Comparison of ENCODE assay signal across 14 mouse cellular contexts in the genomic region with DNA sequence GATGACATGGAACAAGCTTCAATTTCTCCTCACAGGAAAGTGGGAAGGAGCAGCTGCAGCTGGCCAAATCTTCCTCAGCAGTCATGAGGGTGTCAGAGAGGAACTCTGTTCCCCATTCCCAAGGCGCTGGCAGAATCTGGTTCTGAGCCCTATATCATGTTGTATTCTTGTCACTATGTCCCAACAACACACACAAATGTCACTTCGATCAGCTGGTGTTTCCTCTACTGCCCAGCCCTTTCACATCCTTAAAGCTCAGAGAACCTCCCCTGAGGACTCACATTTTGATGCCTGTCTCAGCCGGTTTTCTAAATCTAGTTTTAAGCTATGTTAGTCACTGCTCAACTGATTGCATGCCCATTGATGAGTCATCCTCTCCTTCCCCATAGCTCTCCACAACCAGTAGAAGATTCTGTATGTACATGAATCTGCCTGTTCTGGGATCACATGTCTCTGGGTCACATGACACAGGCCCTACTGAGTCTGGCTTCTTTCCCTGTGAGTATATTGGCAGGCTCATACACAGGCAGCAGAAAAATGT. TPM values are rescaled to one million over a fixed set of nuclear protein-coding genes. Genes with fewer than 3 reads are reported as not detected.
DNase-seq lines count a peak whose midpoint lies in the region; ATAC-seq and TF ChIP-seq lines count a peak whose summit lies in the region.
"Had no signal": no experiment of that assay in that cellular context is flagged by ENCODE, and none has a peak within 500 bp of the region (broad histone marks: within the 10 kb centered on the region; RNA-seq: fewer than 3 reads in every experiment).

No protein-coding gene starts in this region.

- no peak for TF ChIP-seq CTCF in liver, postnatal 0 days (IDR thresholded peaks at IDR 0.05; ENCODE audit: low read depth)
- no peak for TF ChIP-seq CTCF in kidney, adult 2 months (conservative IDR thresholded peaks at IDR 0.05; ENCODE audit: insufficient read depth, insufficient read length, low read depth, low read length)

- peak; percentile 6 for DNase-seq in heart, adult 9 months (ENCODE audit: low spot score in 2 of 2)
- no peak for DNase-seq in heart, postnatal 36 days
- DNase-seq in urinary bladder, postnatal 36 days (ENCODE audit: low spot score in 2 of 2), result peak; percentile 6 to 7
- DNase-seq in urinary bladder, postnatal 25 days (ENCODE audit: low spot score), result no peak
- DNase-seq in liver, postnatal 0 days, result peak; percentile 10
- no peak for DNase-seq in MN1 (ENCODE audit: low spot score)
- no peak for DNase-seq in gastrocnemius, postnatal 4 days (ENCODE audit: low spot score in 2 of 2)
- DNase-seq in kidney, adult 2 months, result no peak
- DNase-seq: adrenal gland, postnatal 25 days; gastrocnemius, postnatal 25 days; liver, embryonic 13.5 days; spleen, adult 18-20 months had no signal

- no peaks in the 10 kb centered on the region for H3K27me3 ChIP-seq in liver, postnatal 0 days (ENCODE audit: insufficient read depth, low read length)
- no peaks in the 10 kb centered on the region for H3K27me3 ChIP-seq in kidney, adult 2 months (replicated peaks; ENCODE audit: control insufficient read depth, insufficient read depth, low read length)
- H3K27me3 ChIP-seq: liver, embryonic 13.5 days had no signal

- ATAC-seq in liver, postnatal 0 days, result peak; percentile 17; the same call in 1 of the 2 replicates

- intact Hi-C loops in heart, postnatal 36 days (cut with DNase I), result no loop called here

- no peaks in the 10 kb centered on the region for H3K9me3 ChIP-seq in liver, postnatal 0 days (ENCODE audit: low read length)
- H3K9me3 ChIP-seq: liver, embryonic 13.5 days had no signal

- WGBS in liver, postnatal 0 days (ENCODE audit: insufficient replicate concordance), result 64% methylated on average over 3 of the region's 3 CpGs
- WGBS in kidney, adult 2 months, result 78% methylated on average over 3 of the region's 3 CpGs

- H3K4me1 ChIP-seq in liver, postnatal 0 days (ENCODE audit: insufficient read depth), result no peaks in the 10 kb centered on the region
- no peaks in the 10 kb centered on the region for H3K4me1 ChIP-seq in kidney, adult 2 months (ENCODE audit: control insufficient read depth, insufficient read depth, low read length)
- H3K4me1 ChIP-seq: liver, embryonic 13.5 days had no signal

- no peak for TF ChIP-seq EP300 in liver, postnatal 0 days (IDR thresholded peaks at IDR 0.05; ENCODE audit: low read depth)

- H3K36me3 ChIP-seq in liver, postnatal 0 days (replicated peaks; ENCODE audit: insufficient read depth, low read length), result no peaks in the 10 kb centered on the region
- H3K36me3 ChIP-seq in kidney, adult 2 months (ENCODE audit: control insufficient read depth, insufficient read depth, low read length), result no peaks in the 10 kb centered on the region
- H3K36me3 ChIP-seq: liver, embryonic 13.5 days had no signal

- no peak for TF ChIP-seq POLR2A in kidney, adult 2 months (IDR thresholded peaks at IDR 0.05; ENCODE audit: low read depth, low read length)

- no peak overlapping the region for H3K4me3 ChIP-seq in liver, postnatal 0 days (ENCODE audit: low read depth, low read length)
- no peak overlapping the region for H3K4me3 ChIP-seq in kidney, adult 2 months (ENCODE audit: insufficient read depth, low read depth, low read length)
- H3K4me3 ChIP-seq: liver, embryonic 13.5 days had no signal

- no peak overlapping the region for H3K9ac ChIP-seq in liver, postnatal 0 days (replicated peaks)
- H3K9ac ChIP-seq: liver, embryonic 13.5 days had no signal

- H3K27ac ChIP-seq in liver, postnatal 0 days (ENCODE audit: low read depth), result no peak overlapping the region
- no peak overlapping the region for H3K27ac ChIP-seq in kidney, adult 2 months (ENCODE audit: insufficient read depth, low read depth, low read length)
- H3K27ac ChIP-seq: liver, embryonic 13.5 days had no signal

- no peak overlapping the region for H3K4me2 ChIP-seq in liver, postnatal 0 days (ENCODE audit: low read depth, low read length)
- H3K4me2 ChIP-seq: liver, embryonic 13.5 days had no signal

RNA-seq across cellular contexts. Expression of a gene that starts 28.2 kb away (rescaled TPM):
- not detected for total RNA-seq in heart, postnatal 36 days (2021)
- polyA plus RNA-seq in liver, postnatal 0 days (2015; fragmentation: Nextera tagmentation; extraction: Ambion mirVana), result 2.5 and 4.1 TPM in 2 replicates
- not detected for total RNA-seq in gastrocnemius, postnatal 4 days (2021)
- 0.12 and 0.70 TPM in 2 replicates for polyA plus RNA-seq in kidney, adult 2 months (2012; rRNA removed)
- total RNA-seq: gastrocnemius, postnatal 25 days had no signal

RNA-seq across cellular contexts. Expression of a gene that starts 32.4 kb away (rescaled TPM):
- total RNA-seq in heart, postnatal 36 days (2021), result 1 to 10 TPM in 1 of 2 experiments, under 1 TPM in 1; 0.61 to 1.2 TPM
- polyA plus RNA-seq in liver, postnatal 0 days (2015; fragmentation: Nextera tagmentation; extraction: Ambion mirVana), result 0.05 and 0.11 TPM in 2 replicates
- 1 to 10 TPM; 1.6 to 1.8 TPM for total RNA-seq in gastrocnemius, postnatal 4 days (2021)
- polyA plus RNA-seq in kidney, adult 2 months (2012; rRNA removed), result 1.0 and 2.2 TPM in 2 replicates
- total RNA-seq: monocyte, adult 5-6 weeks had no signal
- polyA plus RNA-seq: kidney, embryonic 16.5 days; liver, embryonic 13.5 days had no signal

RNA-seq across cellular contexts. Expression of a gene that starts 49.9 kb away (rescaled TPM):
- 1 to 10 TPM; 1.4 to 2.0 TPM for total RNA-seq in heart, postnatal 36 days (2021)
- polyA plus RNA-seq in liver, postnatal 0 days (2015; fragmentation: Nextera tagmentation; extraction: Ambion mirVana), result 18.2 and 21.9 TPM in 2 replicates
- under 1 TPM; 0.20 to 0.91 TPM for total RNA-seq in gastrocnemius, postnatal 4 days (2021)
- polyA plus RNA-seq in kidney, adult 2 months (2012; rRNA removed), result 3.7 and 8.2 TPM in 2 replicates
- total RNA-seq: gastrocnemius, postnatal 25 days had no signal

RNA-seq across cellular contexts. Expression of a gene that starts 58.3 kb away (rescaled TPM):
- not detected for total RNA-seq in heart, postnatal 36 days (2021)
- 0.65 and 0.73 TPM in 2 replicates for polyA plus RNA-seq in liver, postnatal 0 days (2015; fragmentation: Nextera tagmentation; extraction: Ambion mirVana)
- total RNA-seq in gastrocnemius, postnatal 4 days (2021), result not detected
- polyA plus RNA-seq in kidney, adult 2 months (2012; rRNA removed), result not detected in 2 replicates
- total RNA-seq: gastrocnemius, postnatal 25 days; monocyte, adult 5-6 weeks had no signal
- polyA plus RNA-seq: kidney, embryonic 16.5 days had no signal

Comparison
In these comparisons a context has a peak if more than half of its experiments do, and no peak if none do; other contexts are left out.
1. DNase-seq: peak in heart, adult 9 months (2 of 2), urinary bladder, postnatal 36 days (2 of 2) and liver, postnatal 0 days (single experiment); none in heart, postnatal 36 days (0 of 2), urinary bladder, postnatal 25 days (single experiment), MN1 (single experiment), gastrocnemius, postnatal 4 days (0 of 2) and kidney, adult 2 months (single experiment).